Mouse (Mus musculus) liver, adult 2 months (tissue): ENCODE data around the gene Zbtb44.

Experiments used
- CTCF ChIP-seq: fragments of 200-500 bp; IDR thresholded peaks from 2 replicates; pipeline ENCODE4 v1.5.1; 2011; ENCODE audit warnings: low read depth, low read length, control low read depth
- POLR2A ChIP-seq: fragments of 200-500 bp; IDR thresholded peaks from 2 replicates; pipeline ENCODE4 v1.6.1; 2011; ENCODE audit warnings: low read length, control low read depth; ENCODE audit not compliant: insufficient read depth; ENCODE audit errors: extremely low read depth

- TF ChIP-seq CTCF = no peak
- TF ChIP-seq POLR2A = no peak
Observed at GRCm38 (mm10) chr9:31085556-31085955, 55.1 kb downstream of the Zbtb44 start.
